Comparison of ENCODE assay signal across 19 mouse cellular contexts in genomic region chr11:21236996-21237395, GRCm38 (mm10). TPM values are rescaled to one million over a fixed set of nuclear protein-coding genes. Genes with fewer than 3 reads are reported as not detected.
A peak's percentile ranks its signal among the peaks of the same experiment; 100 is the strongest.
DNase-seq lines count a peak whose midpoint lies in the region; ATAC-seq lines count a peak whose summit lies in the region.
"Had no signal": no experiment of that assay in that cellular context is flagged by ENCODE, and none has a peak within 500 bp of the region (broad histone marks: within the 10 kb centered on the region; RNA-seq: fewer than 3 reads in every experiment).

No protein-coding gene starts in this region.

- ATAC-seq in kidney, embryonic 16.5 days (ENCODE audit: low FRiP score, low TSS enrichment), result no peak
- ATAC-seq: forebrain, embryonic 15.5 days; intestine, embryonic 15.5 days; liver, embryonic 12.5 days had no signal

- peak overlapping the region; percentile 61; the same call in 1 of the 2 replicates for H3K27ac ChIP-seq in kidney, embryonic 16.5 days (ENCODE audit: low read length)
- H3K27ac ChIP-seq: forebrain, embryonic 15.5 days; hindbrain, embryonic 12.5 days; intestine, embryonic 15.5 days; left cerebral cortex, adult 2 months; limb, embryonic 10.5 days; liver, embryonic 12.5 days had no signal

- H3K4me3 ChIP-seq in kidney, embryonic 16.5 days (ENCODE audit: low read length), result no peak overlapping the region
- H3K4me3 ChIP-seq: forebrain, embryonic 15.5 days; hindbrain, embryonic 12.5 days; intestine, embryonic 15.5 days; left cerebral cortex, adult 2 months; limb, embryonic 10.5 days; liver, embryonic 12.5 days had no signal

- H3K9ac ChIP-seq in kidney, embryonic 16.5 days (replicated peaks; ENCODE audit: low read length), result no peak overlapping the region
- H3K9ac ChIP-seq: forebrain, embryonic 15.5 days; hindbrain, embryonic 12.5 days; intestine, embryonic 15.5 days; liver, embryonic 12.5 days had no signal

- 62% methylated on average over 4 of the region's 4 CpGs for WGBS in kidney, embryonic 16.5 days

- no peaks in the 10 kb centered on the region for H3K9me3 ChIP-seq in kidney, embryonic 16.5 days (ENCODE audit: low read length)
- H3K9me3 ChIP-seq: forebrain, embryonic 15.5 days; hindbrain, embryonic 12.5 days; intestine, embryonic 15.5 days; limb, embryonic 10.5 days; liver, embryonic 12.5 days had no signal

- DNase-seq in kidney, adult 18-20 months, result peak; percentile 21
- no peak for DNase-seq in kidney, postnatal 4 days
- DNase-seq in CD4-positive helper T cell, adult 2 months (ENCODE audit: low read depth, low spot score), result peak; percentile 37
- peak; percentile 38 for DNase-seq in CD4-positive, CD25-positive, alpha-beta regulatory T cell, adult 2 months (ENCODE audit: low read depth, low spot score)
- no peak for DNase-seq in spleen, postnatal 4 days (ENCODE audit: low spot score in 2 of 2)
- no peak for DNase-seq in embryo, embryonic 10 days (ENCODE audit: low spot score)
- no peak for DNase-seq in urinary bladder, postnatal 10 days (ENCODE audit: low spot score)
- DNase-seq: cerebellum, adult 11-12 months; cerebellum, postnatal 36 days; lung, postnatal 14 days; thymus, postnatal 4 days had no signal

- no peak overlapping the region for H3K4me2 ChIP-seq in kidney, embryonic 16.5 days (replicated peaks; ENCODE audit: low read depth, low read length)
- H3K4me2 ChIP-seq: forebrain, embryonic 15.5 days; hindbrain, embryonic 12.5 days; intestine, embryonic 15.5 days; liver, embryonic 12.5 days had no signal

- peaks cover 8% of the 10 kb centered on the region for H3K4me1 ChIP-seq in kidney, embryonic 16.5 days (ENCODE audit: insufficient read depth, low read length)

- no peaks in the 10 kb centered on the region for H3K36me3 ChIP-seq in kidney, embryonic 16.5 days (ENCODE audit: insufficient read depth, low read length)
- H3K36me3 ChIP-seq: forebrain, embryonic 15.5 days; hindbrain, embryonic 12.5 days; intestine, embryonic 15.5 days; limb, embryonic 10.5 days; liver, embryonic 12.5 days had no signal

- H3K27me3 ChIP-seq in kidney, embryonic 16.5 days (ENCODE audit: insufficient read depth, low read length), result no peaks in the 10 kb centered on the region
- H3K27me3 ChIP-seq: CH12.LX; forebrain, embryonic 15.5 days; hindbrain, embryonic 12.5 days; intestine, embryonic 15.5 days; liver, embryonic 12.5 days had no signal

RNA-seq across cellular contexts. Expression of gene Vps54, which starts 2.1 kb away (rescaled TPM):
- 11.1 and 14.1 TPM in 2 replicates for polyA plus RNA-seq in kidney, embryonic 16.5 days (2015; fragmentation: Nextera tagmentation; extraction: Ambion mirVana)

Comparison
In these comparisons a context has a peak if more than half of its experiments do, and no peak if none do; other contexts are left out.
1. DNase-seq: peak in kidney, adult 18-20 months (single experiment), CD4-positive helper T cell, adult 2 months (single experiment) and CD4-positive, CD25-positive, alpha-beta regulatory T cell, adult 2 months (single experiment); none in kidney, postnatal 4 days (0 of 2), spleen, postnatal 4 days (0 of 2), embryo, embryonic 10 days (single experiment) and urinary bladder, postnatal 10 days (single experiment).